Comparison of ENCODE assay signal across 16 mouse cellular contexts in the genomic region with DNA sequence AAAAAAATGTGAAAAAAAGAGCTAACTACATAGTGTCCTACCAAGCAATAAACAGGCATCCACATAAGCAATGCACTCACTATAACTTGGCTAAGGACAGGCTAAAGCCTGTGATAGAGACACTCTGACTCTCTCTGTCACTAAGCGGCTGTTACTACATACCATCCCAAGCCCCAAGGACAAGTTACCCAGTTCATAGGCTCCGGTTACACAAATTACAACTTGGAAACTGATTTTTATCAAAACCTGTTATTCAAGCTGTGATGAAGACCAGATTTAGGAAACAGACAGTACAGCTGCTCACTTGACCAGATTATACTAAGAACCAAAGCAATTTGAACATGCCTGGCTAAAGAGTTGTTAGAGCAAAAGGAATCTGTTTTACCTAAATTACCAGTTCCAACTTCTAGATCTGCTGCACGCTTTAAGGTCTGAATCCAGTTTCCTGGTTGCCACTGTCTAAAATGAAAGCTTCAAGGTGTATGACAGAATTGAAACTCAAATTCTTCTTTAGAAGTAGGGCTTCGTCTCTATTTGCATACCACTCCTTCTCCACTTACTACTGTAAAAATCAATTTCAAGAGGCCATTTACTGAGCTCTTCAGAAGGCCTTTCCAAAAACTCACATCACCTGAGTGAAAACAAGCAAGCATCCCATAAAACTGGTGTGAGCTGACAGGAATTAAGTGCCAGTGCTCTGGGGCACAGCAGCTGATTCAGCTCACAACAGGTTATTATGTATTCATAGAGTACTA. TPM values are rescaled to one million over a fixed set of nuclear protein-coding genes. Genes with fewer than 3 reads are reported as not detected.
"Had no signal": no experiment of that assay in that cellular context is flagged by ENCODE, and none has a peak within 500 bp of the region (broad histone marks: within the 10 kb centered on the region; RNA-seq: fewer than 3 reads in every experiment).

No protein-coding gene starts in this region.

- H3K4me2 ChIP-seq: limb, embryonic 15.5 days; liver, embryonic 12.5 days; lung, embryonic 14.5 days; midbrain, embryonic 13.5 days; neural tube, embryonic 15.5 days had no signal

- DNase-seq: kidney, adult 11 months; kidney, adult 9 months; kidney, postnatal 36 days; lung, embryonic 14.5 days; lung, postnatal 14 days; thymus, adult 18-20 months; thymus, postnatal 25 days had no signal

- H3K9me3 ChIP-seq: limb, embryonic 15.5 days; liver, embryonic 12.5 days; midbrain, embryonic 13.5 days; neural tube, embryonic 15.5 days had no signal

- H3K4me1 ChIP-seq: liver, embryonic 12.5 days; midbrain, embryonic 13.5 days; neural tube, embryonic 15.5 days had no signal

- H3K27ac ChIP-seq: kidney, postnatal 0 days; layer of hippocampus, adult 2 months; limb, embryonic 15.5 days; liver, embryonic 12.5 days; midbrain, embryonic 13.5 days; neural tube, embryonic 15.5 days had no signal

- H3K36me3 ChIP-seq: limb, embryonic 15.5 days; liver, embryonic 12.5 days; midbrain, embryonic 13.5 days; neural tube, embryonic 15.5 days had no signal

- H3K9ac ChIP-seq: limb, embryonic 15.5 days; liver, embryonic 12.5 days; lung, embryonic 14.5 days; midbrain, embryonic 13.5 days; neural tube, embryonic 15.5 days had no signal

- H3K27me3 ChIP-seq: limb, embryonic 15.5 days; liver, embryonic 12.5 days; midbrain, embryonic 13.5 days; neural tube, embryonic 15.5 days had no signal

- ATAC-seq: liver, embryonic 12.5 days; midbrain, embryonic 13.5 days had no signal

- H3K4me3 ChIP-seq: layer of hippocampus, adult 2 months; limb, embryonic 15.5 days; liver, embryonic 12.5 days; midbrain, embryonic 13.5 days; myocyte; neural tube, embryonic 15.5 days had no signal

RNA-seq across cellular contexts. Expression of gene Nr5a1, which starts 53.0 kb away (rescaled TPM):
- total RNA-seq: layer of hippocampus, adult 2 months; layer of hippocampus, postnatal 10 days had no signal
- polyA plus RNA-seq: liver, embryonic 12.5 days; urinary bladder, adult 2 months had no signal
